Mouse (Mus musculus) stomach, embryonic 14.5 days (tissue): ENCODE measurements around the gene V1ra8. TPM values are rescaled to one million over a fixed set of nuclear protein-coding genes. Genes with fewer than 3 reads are reported as not detected.
"Not testable (repeated sequence)": the region's sequence is repeated elsewhere in the genome, so short reads cannot be mapped to it uniquely, and the experiment has no call there.

Experiments used
- ATAC-seq: fragments of 200-750 bp; cut with Nextera tagmentation; 2 replicates; pipeline ENCODE4 v1.8.0; 2017; ENCODE audit warnings: low read depth, moderate TSS enrichment; ENCODE audit not compliant: insufficient number of reproducible peaks, insufficient read depth, low FRiP score
- H3K27ac ChIP-seq: fragments of 300-500 bp; sonication (generic); 2 replicates; pipeline ENCODE4 v1.5.1; 2014; ENCODE audit warnings: mild to moderate bottlenecking, low read length, moderate library complexity, mixed read lengths
- H3K27me3 ChIP-seq: fragments of 300-500 bp; sonication (generic); 2 replicates; pipeline ENCODE4 v1.6.1; 2014; ENCODE audit warnings: low read length, control low read depth, mixed read lengths; ENCODE audit not compliant: control insufficient read depth, insufficient read depth
- H3K36me3 ChIP-seq: fragments of 300-500 bp; sonication (generic); 2 replicates; pipeline ENCODE4 v1.6.1; 2014; ENCODE audit warnings: mild to moderate bottlenecking, control low read depth, low read length, moderate library complexity, mixed read lengths; ENCODE audit not compliant: control insufficient read depth, insufficient read depth
- H3K4me1 ChIP-seq: fragments of 300-500 bp; sonication (generic); 2 replicates; pipeline ENCODE4 v1.6.1; 2014; ENCODE audit warnings: low read length, control low read depth, mixed read lengths; ENCODE audit not compliant: control insufficient read depth, insufficient read depth
- H3K4me2 ChIP-seq: fragments of 300-500 bp; sonication (generic); replicated peaks from 2 replicates; pipeline ENCODE4 v1.6.1; 2014; ENCODE audit warnings: low read depth, low read length, control low read depth
- H3K4me3 ChIP-seq: fragments of 300-500 bp; sonication (generic); 2 replicates; pipeline ENCODE4 v1.5.1; 2014; ENCODE audit warnings: low read depth, low read length, control low read depth
- H3K9ac ChIP-seq: fragments of 300-500 bp; sonication (generic); replicated peaks from 2 replicates; pipeline ENCODE4 v1.6.1; 2014; ENCODE audit warnings: low read depth, mild to moderate bottlenecking, control low read depth, low read length, moderate library complexity, mixed read lengths
- H3K9me3 ChIP-seq: fragments of 300-500 bp; sonication (generic); 2 replicates; pipeline ENCODE4 v1.6.1; 2016; ENCODE audit warnings: low read depth, low read length, control low read depth; ENCODE audit not compliant: control insufficient read depth
- WGBS: fragments of 180-500 bp; shearing (Covaris S2); extraction: QIAGEN DNeasy Blood & Tissue Kit; methylation state at CpG from one replicate; pipeline ENCODE4 v1.1.7; 2014; 5-methylcytosine and 5-hydroxymethylcytosine counted together
- polyA plus RNA-seq: library from polyadenylated mRNA; unstranded; fragments of >200 nt; fragmentation: Nextera tagmentation; extraction: Ambion mirVana; gene quantifications from 2 replicates; pipeline ENCODE4 v1.2.1, GENCODE M21; 2014

The V1ra8 gene
- polyA plus RNA-seq = not detected in 2 replicates

DNA sequence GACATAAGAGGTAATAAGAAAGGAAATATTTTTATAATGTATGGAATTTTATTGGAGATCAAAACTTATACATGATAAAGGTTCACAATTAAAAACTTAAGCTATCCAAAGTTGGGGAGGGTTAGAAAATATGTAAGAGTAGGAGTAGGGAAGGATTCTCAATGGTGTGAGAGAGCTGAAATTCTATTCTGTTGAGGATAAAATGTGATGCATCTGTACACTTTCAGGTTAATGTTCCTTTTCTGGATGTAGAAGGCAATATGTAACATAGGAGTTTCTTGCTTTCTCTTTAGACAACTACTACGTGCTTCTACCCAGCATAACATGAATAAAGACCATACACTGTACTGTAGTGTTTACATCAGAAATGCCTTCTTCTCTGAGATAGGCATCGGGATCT is at the start of gene V1ra8:
V1ra8 (plus strand) TSS at position 301 of the 400 bp plus-strand sequence.
- not testable (repeated sequence) for H3K36me3 ChIP-seq, H3K9ac ChIP-seq, H3K9me3 ChIP-seq, H3K4me1 ChIP-seq, H3K27ac ChIP-seq, H3K4me3 ChIP-seq, ATAC-seq, H3K4me2 ChIP-seq, H3K27me3 ChIP-seq
- WGBS = 85% methylated on average over 2 of the region's 2 CpGs

DNA sequence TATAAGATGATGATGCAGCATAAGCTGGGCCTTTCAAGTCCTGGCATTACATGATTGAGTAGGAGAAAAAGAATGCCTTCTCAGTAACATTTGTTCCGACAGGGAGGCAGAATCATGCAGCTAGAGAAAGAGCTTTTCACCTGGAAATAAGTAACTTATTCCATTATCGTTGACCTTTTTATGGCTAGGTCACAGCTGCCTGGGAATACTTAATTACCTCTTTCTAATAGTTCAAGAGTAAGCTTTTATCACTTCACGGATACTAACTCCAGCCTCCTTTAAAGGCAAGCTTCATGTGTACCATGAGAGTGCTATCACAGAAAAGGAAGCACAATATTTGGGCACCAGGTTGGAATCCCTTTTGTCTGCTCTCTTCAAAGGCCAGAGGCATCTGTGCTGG is 42.5 kb upstream of the V1ra8 start:
- Histone ChIP-seq H3K27ac (no peak overlapping the region), H3K36me3 (no peaks in the 10 kb centered on the region), H3K27me3 (no peaks in the 10 kb centered on the region), H3K4me1 (no peaks in the 10 kb centered on the region), H3K4me2 (no peak overlapping the region), H3K9me3 (no peaks in the 10 kb centered on the region), H3K9ac (no peak overlapping the region), H3K4me3 (no peak overlapping the region)
- 74% methylated on average over 3 of the region's 3 CpGs for WGBS
- ATAC-seq = no peak

DNA sequence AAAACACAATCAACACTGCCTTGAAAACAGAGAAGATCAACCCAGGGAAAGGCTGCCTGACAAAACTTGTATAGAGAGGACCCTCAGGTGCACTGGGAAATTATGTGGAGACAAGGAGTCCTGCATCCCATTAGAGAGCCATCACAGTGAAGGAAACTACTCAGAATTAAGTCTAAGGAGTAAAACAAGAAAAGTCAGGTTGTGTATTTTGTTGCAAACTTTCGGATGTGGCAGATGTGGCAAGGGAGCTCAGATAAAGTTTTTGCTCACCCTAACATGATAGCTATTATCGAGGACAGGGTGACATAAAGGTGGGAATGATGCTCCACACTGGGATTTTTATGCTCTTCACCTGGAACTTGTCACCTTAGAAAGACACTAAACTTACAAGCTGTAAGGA is 28.1 kb upstream of the V1ra8 start, which contains the start of gene Vmn1r52:
Vmn1r52 (plus strand) TSS at position 301 of the 400 bp plus-strand sequence.
- Histone ChIP-seq H3K4me3 (no peak within 1 kb of the TSS), H3K27ac (no peak within 1 kb of the TSS), H3K36me3 (no peaks in the 10 kb centered on the region), H3K27me3 (no peaks in the 10 kb centered on the region), H3K4me1 (no peaks in the 10 kb centered on the region), H3K9ac (no peak within 1 kb of the TSS), H3K4me2 (no peak within 1 kb of the TSS), H3K9me3 (no peaks in the 10 kb centered on the region)
- WGBS = 67% methylated on average over 2 of the region's 2 CpGs
- ATAC-seq = no peak

DNA sequence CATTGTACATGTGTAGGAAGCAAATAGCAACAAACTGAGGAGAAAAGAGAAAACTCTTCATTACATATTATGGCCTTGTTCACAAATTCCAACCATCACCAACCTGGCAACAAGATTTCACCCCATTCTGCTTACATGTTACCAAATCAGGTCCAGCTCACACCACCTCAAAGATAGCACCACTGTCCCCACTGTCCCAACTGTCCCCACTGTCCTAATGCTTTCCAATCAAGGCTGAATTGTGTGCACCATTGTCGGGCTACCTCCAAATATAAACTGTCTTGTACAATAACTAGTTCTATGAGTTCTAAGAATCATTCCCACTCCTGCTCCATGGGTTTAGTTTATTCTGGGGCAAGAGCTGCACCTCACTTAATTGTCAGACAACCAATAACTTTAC is 21.7 kb downstream of the V1ra8 start, which contains the start of gene Vmn1r53:
Vmn1r53 (minus strand) TSS at position 101 of the 400 bp plus-strand sequence.
- H3K9ac ChIP-seq = no peak within 1 kb of the TSS
- no peaks in the 10 kb centered on the region for H3K27me3 ChIP-seq
- no peaks in the 10 kb centered on the region for H3K36me3 ChIP-seq
- no peaks in the 10 kb centered on the region for H3K4me1 ChIP-seq
- H3K9me3 ChIP-seq = no peaks in the 10 kb centered on the region
- no peak within 1 kb of the TSS for H3K4me3 ChIP-seq
- H3K4me2 ChIP-seq = no peak within 1 kb of the TSS
- ATAC-seq = no peak
- WGBS = 78% methylated on average over 1 of the region's 1 CpGs
- no peak within 1 kb of the TSS for H3K27ac ChIP-seq

DNA sequence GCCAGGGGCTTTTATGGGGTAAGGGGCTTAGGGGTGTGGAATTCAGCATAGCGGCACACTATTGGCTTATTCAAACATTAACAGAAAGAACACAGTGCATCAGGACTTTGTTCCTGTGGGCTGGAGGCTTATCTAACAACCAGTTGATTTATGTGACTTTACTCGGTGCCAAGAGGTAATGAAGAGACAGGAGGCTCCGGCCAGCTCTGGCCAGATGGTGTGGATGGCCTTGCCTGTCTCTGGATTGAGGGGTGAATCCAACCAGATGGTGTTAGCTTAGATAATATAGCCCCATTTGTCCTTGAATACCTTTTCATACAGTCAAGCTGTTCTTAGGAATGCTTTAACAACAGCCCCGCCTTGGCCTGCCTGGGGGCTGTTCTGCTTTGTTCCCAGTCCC is 29.5 kb downstream of the V1ra8 start:
- H3K9ac ChIP-seq, H3K27ac ChIP-seq, H3K4me1 ChIP-seq, H3K36me3 ChIP-seq, H3K4me3 ChIP-seq, H3K4me2 ChIP-seq, ATAC-seq, H3K27me3 ChIP-seq, H3K9me3 ChIP-seq: not testable (repeated sequence)
- 78% methylated on average over 4 of the region's 4 CpGs for WGBS

DNA sequence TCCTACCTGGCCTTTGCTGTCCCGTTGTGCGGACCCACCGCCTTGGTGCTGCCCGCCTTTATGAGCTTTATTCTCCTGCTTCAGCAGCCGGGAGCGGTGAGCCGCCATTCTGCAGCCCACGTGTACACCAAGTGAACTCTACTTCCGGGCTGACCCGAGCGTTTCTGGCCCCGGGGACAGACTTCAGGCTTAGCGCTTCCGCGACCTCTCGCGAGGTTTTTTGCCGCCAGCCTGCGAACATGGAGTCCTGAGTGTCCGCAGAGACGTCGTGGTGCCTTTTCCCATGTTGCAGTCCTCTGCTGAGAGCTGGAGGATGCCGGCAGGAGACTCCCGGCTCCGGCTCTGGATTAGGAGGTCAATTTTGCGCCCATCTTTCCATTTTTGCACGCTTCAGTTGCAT is 30.1 kb downstream of the V1ra8 start:
- Histone ChIP-seq H3K9ac (no peak overlapping the region), H3K36me3 (no peaks in the 10 kb centered on the region), H3K4me3 (no peak overlapping the region), H3K27me3 (no peaks in the 10 kb centered on the region), H3K27ac (no peak overlapping the region), H3K9me3 (no peaks in the 10 kb centered on the region), H3K4me1 (no peaks in the 10 kb centered on the region), H3K4me2 (no peak overlapping the region)
- 60% methylated on average over 27 of the region's 27 CpGs for WGBS
- ATAC-seq = no peak

DNA sequence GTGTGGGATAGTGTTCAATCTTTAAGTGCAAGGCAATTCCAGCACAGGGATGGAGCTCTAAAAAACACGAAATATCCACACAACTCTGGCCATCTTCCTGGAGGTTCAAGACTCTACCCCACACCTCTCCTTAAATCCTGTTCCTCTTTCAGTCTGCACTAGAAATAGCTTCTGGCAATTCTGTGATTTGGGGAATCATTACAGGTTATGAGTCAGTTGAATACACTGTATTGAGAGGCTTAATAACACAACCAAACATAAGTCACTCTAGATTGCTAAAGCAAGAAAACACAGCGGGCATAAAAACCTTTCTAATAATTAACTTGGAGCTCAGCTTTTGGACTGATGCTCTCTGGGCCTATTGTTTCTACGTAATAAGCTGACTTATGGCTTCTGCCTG is 41.4 kb downstream of the V1ra8 start:
- ATAC-seq = no peak
- H3K4me3 ChIP-seq = no peak overlapping the region
- 81% methylated on average over 3 of the region's 3 CpGs for WGBS
- H3K27me3 ChIP-seq = no peaks in the 10 kb centered on the region
- H3K4me2 ChIP-seq = no peak overlapping the region
- no peaks in the 10 kb centered on the region for H3K9me3 ChIP-seq
- H3K36me3 ChIP-seq = no peaks in the 10 kb centered on the region
- no peak overlapping the region for H3K27ac ChIP-seq
- no peak overlapping the region for H3K9ac ChIP-seq
- H3K4me1 ChIP-seq = no peaks in the 10 kb centered on the region

DNA sequence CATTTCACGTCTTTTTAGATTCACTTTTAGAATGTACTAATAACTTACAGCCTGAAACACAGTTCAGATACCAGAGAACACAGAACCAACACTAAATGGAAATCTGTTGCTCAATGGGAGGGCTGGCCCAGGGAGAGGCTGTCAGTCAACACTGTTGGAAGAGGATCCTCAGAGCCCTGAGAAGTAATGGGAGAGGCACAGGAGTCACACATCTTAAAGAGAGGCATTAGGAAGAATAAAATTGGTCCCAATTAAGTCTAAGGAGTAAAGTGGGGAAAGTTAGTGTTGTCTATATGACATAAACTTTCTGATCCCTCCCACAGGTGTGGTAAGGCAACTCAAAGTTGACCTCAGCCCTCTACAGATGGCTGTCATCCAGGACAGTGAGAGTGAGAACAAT is 43.4 kb downstream of the V1ra8 start, which contains the start of gene Vmn1r54:
Vmn1r54 (plus strand) TSS at position 301 of the 400 bp plus-strand sequence.
- Histone ChIP-seq H3K27ac (no peak within 1 kb of the TSS), H3K4me1 (no peaks in the 10 kb centered on the region), H3K9ac (no peak within 1 kb of the TSS), H3K36me3 (no peaks in the 10 kb centered on the region), H3K4me3 (no peak within 1 kb of the TSS), H3K4me2 (no peak within 1 kb of the TSS), H3K27me3 (no peaks in the 10 kb centered on the region), H3K9me3 (no peaks in the 10 kb centered on the region)
- no peak for ATAC-seq
- 76% methylated on average over 1 of the region's 1 CpGs for WGBS
